Mouse (Mus musculus) R1 (cell line): ENCODE measurements around the gene Gm3646.

Experiments
- DNase-seq: peaks from one replicate; pipeline ENCODE4 v3.0.0-alpha.2; 2018; ENCODE audit warnings: low read depth, low spot score

Gene Gm3646

GRCm38 (mm10) chr1:39781835-39782234 lies 23.3 kb downstream of the Gm3646 start:
- no peak for DNase-seq

GRCm38 (mm10) chr1:39779111-39779980 lies 25.8 kb downstream of the Gm3646 start:
- DNase-seq = no peak

- no peak for DNase-seq
Measured at GRCm38 (mm10) chr1:39773991-39774729, 31.0 kb downstream of the Gm3646 start.

- no peak for DNase-seq
Measured at GRCm38 (mm10) chr1:39773551-39773950, 31.6 kb downstream of the Gm3646 start.

- no peak for DNase-seq
Measured at GRCm38 (mm10) chr1:39772401-39773095, 32.6 kb downstream of the Gm3646 start.

GRCm38 (mm10) chr1:39770436-39770835 lies 34.7 kb downstream of the Gm3646 start:
- no peak for DNase-seq

- DNase-seq = no peak
Measured at GRCm38 (mm10) chr1:39768017-39768416, 37.1 kb downstream of the Gm3646 start.

GRCm38 (mm10) chr1:39765854-39766493 lies 39.2 kb downstream of the Gm3646 start:
- DNase-seq = no peak

GRCm38 (mm10) chr1:39762025-39762370 lies 43.1 kb downstream of the Gm3646 start:
- peak; percentile 89 for DNase-seq

- peak; percentile 79 for DNase-seq
Measured at GRCm38 (mm10) chr1:39761211-39762024, 43.7 kb downstream of the Gm3646 start.

- DNase-seq = no peak
Measured at GRCm38 (mm10) chr1:39760181-39760715, 44.9 kb downstream of the Gm3646 start.

GRCm38 (mm10) chr1:39759231-39760175 lies 45.6 kb downstream of the Gm3646 start:
- DNase-seq = no peak

GRCm38 (mm10) chr1:39758244-39758643 lies 46.9 kb downstream of the Gm3646 start:
- peak; percentile 71 for DNase-seq

- no peak for DNase-seq
Measured at GRCm38 (mm10) chr1:39756952-39757351, 48.2 kb downstream of the Gm3646 start.

- no peak for DNase-seq
Measured at GRCm38 (mm10) chr1:39754224-39754957, 50.7 kb downstream of the Gm3646 start.
